Mouse (Mus musculus): ENCODE data around the gene Dok1.

Gene Dok1

DNA sequence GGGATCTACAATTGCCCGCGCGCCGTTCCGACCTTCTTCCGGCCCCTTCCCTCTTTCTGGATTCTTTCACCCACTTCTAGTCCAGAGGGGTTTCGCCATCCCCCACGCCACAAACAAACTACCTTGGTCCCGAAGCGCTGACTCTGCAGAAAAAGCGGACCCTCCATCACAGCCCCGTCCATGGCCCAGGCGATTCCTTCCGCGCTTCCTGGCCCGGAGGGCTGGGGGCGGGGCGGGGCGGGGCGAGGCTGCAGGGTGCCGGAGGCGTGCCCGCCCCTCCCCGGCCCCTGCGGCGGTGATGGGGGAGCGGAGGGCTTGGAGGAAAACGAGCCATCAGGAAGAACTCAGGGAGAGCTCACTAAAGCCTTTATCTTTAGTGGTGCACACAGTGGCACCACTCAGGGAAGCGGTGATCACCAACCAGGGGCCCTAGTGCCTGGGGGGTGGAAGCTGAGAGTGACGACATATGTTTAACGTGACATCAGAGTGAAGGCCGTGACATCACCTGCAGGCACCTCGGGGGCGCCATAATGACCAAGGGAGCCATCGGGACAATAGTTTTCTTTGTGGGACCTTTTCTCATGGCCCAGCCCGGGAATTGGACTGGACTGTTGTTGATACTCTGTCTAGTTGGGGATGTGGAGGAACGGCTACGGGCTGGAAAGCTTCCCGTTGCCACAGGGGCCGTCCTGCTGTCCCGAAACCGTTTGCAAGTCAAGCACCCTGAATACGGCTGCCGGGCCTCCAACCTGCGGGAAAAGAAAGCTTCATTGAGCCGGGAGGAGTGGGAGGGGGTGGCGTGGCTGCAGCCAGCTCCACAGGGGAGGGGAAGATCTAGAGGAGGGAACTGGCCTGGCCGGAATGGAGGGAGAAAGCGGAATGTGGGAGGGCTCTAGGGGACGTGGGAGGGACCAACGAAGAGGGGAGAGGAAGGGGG is at the start of gene Dok1, which contains the start of gene Loxl3:
Gene Dok1 (minus strand): TSS at position 223 of the 937 bp plus-strand sequence.
Gene Loxl3 (plus strand): TSS at position 925 of the 937 bp plus-strand sequence.
- DNase-seq (ENCODE audit: low spot score in 2 of 2) = peak; percentile 60 to 71

- DNase-seq (ENCODE audit: low spot score in 2 of 2) = no peak
These were observed 46.9 kb upstream of the Dok1 start for GRCm38 (mm10) chr6:83080210-83080609.

- DNase-seq (ENCODE audit: low spot score in 2 of 2) = peak; percentile 98 to 100
These were observed 45.1 kb upstream of the Dok1 start for GRCm38 (mm10) chr6:83078324-83078858.

DNA sequence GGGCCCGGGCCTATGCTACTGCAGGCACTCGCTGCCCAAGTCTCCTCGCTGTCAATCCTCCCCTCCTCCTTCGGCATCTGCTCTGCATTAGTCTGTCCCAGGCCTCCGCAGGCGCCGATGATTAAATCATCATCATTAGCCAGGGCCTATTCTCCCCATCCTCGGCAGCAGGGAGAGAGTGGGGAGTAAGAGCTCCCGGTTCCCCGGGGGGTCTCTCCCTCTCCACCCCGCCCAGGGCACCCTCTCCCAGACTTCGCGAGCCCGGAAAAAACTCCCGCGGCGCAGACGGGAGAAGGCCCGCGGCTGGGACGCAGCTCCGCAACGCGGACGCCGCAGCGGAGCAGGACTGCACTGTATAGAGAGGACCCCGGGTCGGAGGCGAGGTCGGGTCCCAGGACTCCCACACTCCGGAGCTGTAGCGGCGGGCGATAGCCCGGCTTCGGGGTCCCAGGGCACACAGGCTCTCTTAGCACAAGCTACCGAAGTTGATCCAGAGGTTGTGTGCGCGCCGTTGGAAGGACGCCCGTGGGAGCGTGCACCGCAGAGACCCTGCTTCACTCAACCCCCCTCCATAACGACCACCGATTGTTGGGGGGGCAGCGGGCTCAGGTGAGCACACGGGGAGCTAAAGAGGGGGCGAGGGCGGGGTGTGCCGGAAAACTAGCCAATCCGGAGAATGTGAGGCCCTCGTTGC is 44.5 kb upstream of the Dok1 start, which contains the start of gene Pcgf1:
Gene Pcgf1 (plus strand): TSS at position 240 of the 694 bp plus-strand sequence.
- DNase-seq (ENCODE audit: low spot score in 2 of 2) = no peak

GRCm38 (mm10) chr6:83074979-83075378 is 41.7 kb upstream of the Dok1 start:
- no peak for DNase-seq (ENCODE audit: low spot score in 2 of 2)

- DNase-seq (ENCODE audit: low spot score in 2 of 2) = no peak
These were observed 37.9 kb upstream of the Dok1 start for GRCm38 (mm10) chr6:83071220-83071619.

DNA sequence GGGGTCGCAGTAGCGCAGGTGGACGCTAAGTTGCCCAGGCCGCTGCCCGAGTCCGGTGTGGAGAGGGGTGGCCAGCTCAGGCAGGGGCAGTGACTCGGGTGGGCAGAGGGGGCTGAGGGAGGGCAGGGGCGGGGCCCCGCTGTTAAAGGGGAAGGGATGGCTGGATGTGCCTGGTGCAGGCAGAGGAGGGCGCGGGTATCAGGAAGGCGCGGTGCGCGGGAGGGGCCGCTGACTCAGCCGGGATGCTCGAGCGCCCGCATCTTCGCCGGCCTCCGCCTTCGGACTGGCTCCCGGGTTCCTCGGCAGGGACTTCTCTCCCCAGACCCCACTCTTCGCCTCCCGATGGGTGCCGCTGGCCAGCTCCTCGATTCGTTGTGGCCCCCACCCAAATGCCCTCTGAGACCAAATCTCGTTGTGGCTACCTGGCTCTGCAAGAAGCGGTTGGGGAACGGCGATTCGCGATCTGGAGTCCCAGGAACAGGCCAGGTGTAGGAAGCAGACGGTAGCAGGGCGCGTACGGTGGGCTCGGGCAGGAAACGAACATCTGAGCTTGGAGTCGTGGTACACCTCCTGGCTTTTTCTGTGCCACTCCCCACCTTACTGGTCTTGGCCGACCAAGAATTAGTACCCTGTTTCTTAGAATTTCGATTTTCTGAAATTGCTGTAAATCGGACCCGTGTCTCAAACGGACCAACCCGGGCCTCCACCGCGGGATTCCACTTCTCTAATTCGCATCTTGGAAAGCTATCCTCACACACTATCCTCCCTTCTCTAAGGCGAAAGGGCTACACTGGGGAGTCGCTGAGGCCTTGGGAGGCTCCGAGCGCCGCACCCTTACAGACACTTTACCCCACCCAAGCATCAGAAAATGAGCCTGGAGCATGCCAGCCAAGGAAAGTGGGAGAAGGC is 37.3 kb upstream of the Dok1 start:
- DNase-seq (ENCODE audit: low spot score in 2 of 2) = no peak

DNA sequence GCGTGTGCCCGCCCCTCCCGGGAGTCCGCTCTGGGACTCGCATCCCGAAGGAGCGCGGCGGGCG is 36.8 kb upstream of the Dok1 start, which contains the start of gene Tlx2:
Gene Tlx2 (minus strand): TSS at position 47 of the 64 bp plus-strand sequence.
- DNase-seq (ENCODE audit: low spot score in 2 of 2) = no peak

GRCm38 (mm10) chr6:83069488-83070246 is 36.4 kb upstream of the Dok1 start:
- DNase-seq (ENCODE audit: low spot score in 2 of 2) = no peak

- no peak for DNase-seq (ENCODE audit: low spot score in 2 of 2)
These were observed 35.6 kb upstream of the Dok1 start for GRCm38 (mm10) chr6:83068706-83069487.

DNA sequence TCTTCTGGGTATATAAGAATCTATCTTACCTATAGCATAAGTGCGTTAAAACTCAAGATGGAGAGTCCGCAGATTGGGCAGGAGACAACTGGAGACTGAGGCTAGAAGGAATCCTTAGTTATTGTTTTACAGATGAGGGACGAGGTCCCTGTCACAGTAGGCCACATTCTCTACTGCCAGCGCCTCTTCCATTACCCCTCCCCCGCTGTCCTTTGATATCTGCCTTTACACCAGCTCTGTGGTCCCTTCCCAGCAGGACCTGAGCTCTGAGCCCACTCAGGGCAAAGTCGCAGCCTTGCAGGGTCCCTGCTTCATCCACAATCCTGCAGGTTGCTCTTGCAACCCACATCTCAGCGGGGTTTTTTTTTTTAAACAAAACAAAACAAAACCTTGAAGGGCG is 35.0 kb upstream of the Dok1 start:
- no peak for DNase-seq (ENCODE audit: low spot score in 2 of 2)

DNA sequence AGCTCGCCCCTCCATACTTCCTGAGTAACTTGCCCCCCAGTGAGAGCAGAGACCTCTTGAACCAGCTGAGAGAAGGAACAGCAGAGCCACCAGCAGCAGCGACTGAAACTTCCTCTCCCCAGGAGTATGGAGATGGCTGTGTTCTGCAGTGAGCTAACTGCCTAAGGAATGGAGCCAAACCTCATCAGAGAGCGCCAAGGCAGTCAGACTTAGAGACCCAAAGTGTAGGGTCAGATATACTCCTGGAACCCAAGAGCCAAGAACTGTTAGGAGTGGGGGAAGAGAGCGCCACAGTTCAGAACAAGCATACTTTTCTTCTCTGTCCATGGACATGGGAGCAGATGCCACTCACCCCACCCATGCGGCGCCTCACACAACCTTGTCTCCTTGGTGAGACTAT is 33.2 kb upstream of the Dok1 start:
- DNase-seq (ENCODE audit: low spot score in 2 of 2) = no peak

GRCm38 (mm10) chr6:83065995-83066394 is 32.7 kb upstream of the Dok1 start:
- DNase-seq (ENCODE audit: low spot score in 2 of 2) = no peak

- no peak for DNase-seq (ENCODE audit: low spot score in 2 of 2)
These were observed 25.5 kb upstream of the Dok1 start for GRCm38 (mm10) chr6:83058725-83059124.

DNA sequence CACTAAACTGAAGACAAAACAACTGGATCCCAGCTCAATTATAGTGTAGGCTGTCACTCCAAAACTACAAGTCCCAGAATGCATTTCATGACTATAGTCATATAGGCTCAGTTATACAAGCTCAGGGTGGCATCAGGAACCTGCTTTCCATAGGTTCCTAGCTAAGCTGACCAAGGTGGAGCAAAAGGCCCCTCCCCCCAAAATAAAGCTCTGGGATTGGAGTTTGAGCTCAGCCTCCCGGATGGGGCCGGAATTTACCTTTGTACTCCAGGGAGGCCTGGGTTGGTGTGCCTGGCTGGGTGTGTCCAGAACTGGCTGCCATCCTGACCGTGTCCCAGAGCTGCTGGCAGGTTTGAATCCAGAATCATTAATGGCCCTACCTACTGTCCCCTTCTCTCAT is 24.5 kb upstream of the Dok1 start, which contains the start of gene Dqx1:
Gene Dqx1 (plus strand): TSS at position 55 of the 400 bp plus-strand sequence.
- no peak for DNase-seq (ENCODE audit: low spot score in 2 of 2)

DNA sequence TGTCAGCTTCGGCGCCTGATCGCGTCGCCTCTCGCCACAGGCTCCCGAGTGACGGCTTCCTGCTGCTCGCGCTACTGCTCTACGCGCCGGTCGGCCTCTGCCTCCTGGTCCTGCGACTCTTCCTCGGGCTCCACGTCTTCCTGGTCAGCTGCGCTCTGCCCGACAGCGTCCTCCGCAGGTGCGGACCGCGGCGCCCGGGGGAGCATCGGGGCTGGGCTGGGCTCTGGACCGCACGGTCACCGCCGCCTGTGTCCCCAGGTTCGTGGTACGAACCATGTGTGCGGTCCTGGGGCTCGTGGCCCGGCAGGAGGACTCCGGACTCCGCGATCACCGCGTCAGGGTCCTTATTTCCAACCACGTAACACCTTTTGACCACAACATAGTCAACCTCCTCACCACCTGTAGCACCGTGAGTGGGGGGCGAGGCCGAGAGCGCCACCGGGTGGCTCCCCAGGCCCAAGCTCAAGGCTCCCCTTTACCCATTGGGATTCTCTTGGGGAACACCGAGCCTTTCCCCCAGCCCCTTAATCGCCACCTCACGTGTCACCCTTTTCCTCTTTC is 21.7 kb upstream of the Dok1 start, which contains the start of gene Htra2:
Gene Htra2 (minus strand): TSS at position 403 of the 561 bp plus-strand sequence.
- DNase-seq (ENCODE audit: low spot score in 2 of 2) = peak in 1 of 2 experiments; percentile 54

DNA sequence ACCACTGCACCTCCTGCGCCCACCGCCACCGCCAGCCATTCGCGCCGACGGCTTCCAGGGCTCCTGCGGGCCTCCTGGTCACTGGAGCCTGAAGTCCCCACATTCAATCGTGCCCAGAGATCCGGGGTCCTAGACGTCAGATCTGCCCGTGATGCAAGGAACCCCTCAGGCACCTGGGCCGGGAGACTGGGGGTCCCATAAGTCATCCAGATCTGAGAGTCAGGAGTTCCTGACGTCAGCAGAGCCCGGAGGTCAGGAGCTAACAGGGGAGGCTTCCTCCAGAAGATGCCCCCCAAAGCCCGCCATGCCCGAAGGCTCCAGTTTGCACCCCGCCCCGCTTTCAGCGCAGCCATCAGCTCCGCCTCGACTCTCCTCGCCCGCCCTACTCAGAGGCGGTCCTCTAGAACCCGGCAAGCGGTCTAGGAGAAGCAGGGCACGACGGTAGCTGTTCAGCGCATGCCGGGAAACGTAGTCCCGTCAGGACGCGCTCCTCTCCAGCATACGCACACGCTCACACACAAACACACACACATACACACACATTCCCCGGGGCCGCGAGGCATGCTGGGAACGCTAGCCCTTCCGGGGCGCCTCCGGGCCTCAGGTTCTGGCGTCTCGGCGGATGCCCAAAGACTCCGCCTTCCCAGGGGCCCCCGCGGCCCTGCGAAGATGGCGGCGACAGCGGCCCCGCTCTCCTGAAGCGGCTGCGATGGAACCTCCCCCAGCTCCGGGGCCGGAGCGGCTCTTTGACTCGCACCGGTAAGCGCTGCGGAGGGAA is 21.0 kb upstream of the Dok1 start, which contains the start of gene Aup1:
Gene Aup1 (plus strand): TSS at position 448 of the 778 bp plus-strand sequence.
- peak; percentile 97 to 99 for DNase-seq (ENCODE audit: low spot score in 2 of 2)

GRCm38 (mm10) chr6:83053136-83053960 is 20.1 kb upstream of the Dok1 start:
- peak; percentile 71 to 72 for DNase-seq (ENCODE audit: low spot score in 2 of 2)

Measured in right cerebral cortex, postnatal 10 days (tissue).